Mouse (Mus musculus): ENCODE results near the gene 4931406C07Rik.
A peak's percentile ranks its signal among the peaks of the same experiment; 100 is the strongest.
"Not testable (repeated sequence)": the region's sequence is repeated elsewhere in the genome, so short reads cannot be mapped to it uniquely, and the experiment has no call there.

The 4931406C07Rik gene

GRCm38 (mm10) chr9:15306398-15307119 is at the start of gene 4931406C07Rik:
TSS of gene 4931406C07Rik (minus strand) at chr9:15306448.
- no peak for DNase-seq (ENCODE audit: low read depth in 2 of 2, low spot score in 2 of 2)

- DNase-seq (ENCODE audit: low read depth in 2 of 2, low spot score in 2 of 2): no peak
Observed at GRCm38 (mm10) chr9:15349925-15350324, 43.7 kb upstream of the 4931406C07Rik start.

GRCm38 (mm10) chr9:15337776-15338175 is 31.5 kb upstream of the 4931406C07Rik start:
- DNase-seq (ENCODE audit: low read depth in 2 of 2, low spot score in 2 of 2): no peak

- no peak for DNase-seq (ENCODE audit: low read depth in 2 of 2, low spot score in 2 of 2)
Observed at GRCm38 (mm10) chr9:15318170-15318742, 12.0 kb upstream of the 4931406C07Rik start.

- no peak for DNase-seq (ENCODE audit: low read depth in 2 of 2, low spot score in 2 of 2)
Observed at GRCm38 (mm10) chr9:15317223-15318169, 11.2 kb upstream of the 4931406C07Rik start.

GRCm38 (mm10) chr9:15316296-15316695 is 10.0 kb upstream of the 4931406C07Rik start:
- DNase-seq (ENCODE audit: low read depth in 2 of 2, low spot score in 2 of 2): not testable (repeated sequence)

- no peak for DNase-seq (ENCODE audit: low read depth in 2 of 2, low spot score in 2 of 2)
Observed at GRCm38 (mm10) chr9:15314619-15315018, 8.4 kb upstream of the 4931406C07Rik start.

GRCm38 (mm10) chr9:15313633-15314032 is 7.4 kb upstream of the 4931406C07Rik start:
- no peak for DNase-seq (ENCODE audit: low read depth in 2 of 2, low spot score in 2 of 2)

- no peak for DNase-seq (ENCODE audit: low read depth in 2 of 2, low spot score in 2 of 2)
Observed at GRCm38 (mm10) chr9:15312054-15312735, 5.9 kb upstream of the 4931406C07Rik start.

- no peak for DNase-seq (ENCODE audit: low read depth in 2 of 2, low spot score in 2 of 2)
Observed at GRCm38 (mm10) chr9:15310179-15310578, 3.9 kb upstream of the 4931406C07Rik start.

- no peak for DNase-seq (ENCODE audit: low read depth in 2 of 2, low spot score in 2 of 2)
Observed at GRCm38 (mm10) chr9:15309425-15309824, 3.2 kb upstream of the 4931406C07Rik start.

GRCm38 (mm10) chr9:15308254-15308653 is 2.0 kb upstream of the 4931406C07Rik start:
- DNase-seq (ENCODE audit: low read depth in 2 of 2, low spot score in 2 of 2): no peak

GRCm38 (mm10) chr9:15307257-15307656 is 1.0 kb upstream of the 4931406C07Rik start:
- DNase-seq (ENCODE audit: low read depth in 2 of 2, low spot score in 2 of 2): no peak

- DNase-seq (ENCODE audit: low read depth in 2 of 2, low spot score in 2 of 2): peak; percentile 98 to 99
Observed at GRCm38 (mm10) chr9:15305503-15306397, 498 bp downstream of the 4931406C07Rik start, which contains the start of gene Taf1d. TSS of gene Taf1d (plus strand) at chr9:15306214.

GRCm38 (mm10) chr9:15302881-15303280 is 3.4 kb downstream of the 4931406C07Rik start:
- no peak for DNase-seq (ENCODE audit: low read depth in 2 of 2, low spot score in 2 of 2)

GRCm38 (mm10) chr9:15302006-15302405 is 4.2 kb downstream of the 4931406C07Rik start:
- not testable (repeated sequence) for DNase-seq (ENCODE audit: low read depth in 2 of 2, low spot score in 2 of 2)

GRCm38 (mm10) chr9:15301399-15301798 is 4.8 kb downstream of the 4931406C07Rik start:
- no peak for DNase-seq (ENCODE audit: low read depth in 2 of 2, low spot score in 2 of 2)

- DNase-seq (ENCODE audit: low read depth in 2 of 2, low spot score in 2 of 2): no peak
Observed at GRCm38 (mm10) chr9:15300056-15300455, 6.2 kb downstream of the 4931406C07Rik start.

GRCm38 (mm10) chr9:15298451-15298850 is 7.8 kb downstream of the 4931406C07Rik start:
- DNase-seq (ENCODE audit: low read depth in 2 of 2, low spot score in 2 of 2): no peak

- no peak for DNase-seq (ENCODE audit: low read depth in 2 of 2, low spot score in 2 of 2)
Observed at GRCm38 (mm10) chr9:15297112-15297511, 9.1 kb downstream of the 4931406C07Rik start.

Data from CD8-positive naive resting alpha-beta T cell, adult 2 months (primary cell).